Mouse (Mus musculus): Measurements from ENCODE around the gene Nav3. TPM values are rescaled to one million over a fixed set of nuclear protein-coding genes. Genes with fewer than 3 reads are reported as not detected.

The Nav3 gene
- polyA plus RNA-seq, 1 experiment from 2014 or later, result 1.9 TPM

DNA sequence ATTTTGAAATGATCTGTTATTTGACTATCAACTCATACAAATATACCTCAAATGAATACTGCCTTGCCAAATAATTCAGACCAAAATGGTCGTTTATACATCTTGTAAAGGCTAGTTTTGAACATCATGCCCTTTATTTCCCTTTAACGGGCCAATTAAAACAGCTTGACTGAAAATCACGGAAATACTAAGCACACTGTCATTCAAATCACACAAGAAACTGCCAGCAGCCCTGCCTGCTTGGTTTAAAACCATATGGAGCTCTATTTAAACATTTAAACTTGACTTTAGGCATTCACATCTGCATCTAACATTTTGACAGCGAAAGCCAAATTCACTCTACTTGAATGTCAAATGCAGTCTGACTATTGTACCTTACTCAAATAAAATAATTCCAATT is 481.8 kb downstream of the Nav3 start:
- Histone ChIP-seq H3K9me3 (replicated peaks; ENCODE audit: control insufficient read depth, low read length) (no peaks in the 10 kb centered on the region), H3K4me1 (ENCODE audit: control insufficient read depth, insufficient read depth, low read length) (0 out of 2 replicates have a peak, but pooled peaks cover 2% of the 10 kb centered on the region), H3K9ac (ENCODE audit: low read length) (no peak overlapping the region), H3K4me2 (ENCODE audit: low read depth, low read length) (no peak overlapping the region), H3K36me3 (ENCODE audit: control insufficient read depth, insufficient read depth) (no peaks in the 10 kb centered on the region), H3K27ac (ENCODE audit: low read length) (no peak overlapping the region), H3K27me3 (ENCODE audit: control insufficient read depth, insufficient read depth, low read length) (no peaks in the 10 kb centered on the region), H3K4me3 (ENCODE audit: low read length) (no peak overlapping the region)
- no peak for ATAC-seq (replicated peaks; ENCODE audit: extremely low read depth, insufficient read depth, low FRiP score)
- WGBS, result 72% methylated on average over 4 of the region's 4 CpGs

DNA sequence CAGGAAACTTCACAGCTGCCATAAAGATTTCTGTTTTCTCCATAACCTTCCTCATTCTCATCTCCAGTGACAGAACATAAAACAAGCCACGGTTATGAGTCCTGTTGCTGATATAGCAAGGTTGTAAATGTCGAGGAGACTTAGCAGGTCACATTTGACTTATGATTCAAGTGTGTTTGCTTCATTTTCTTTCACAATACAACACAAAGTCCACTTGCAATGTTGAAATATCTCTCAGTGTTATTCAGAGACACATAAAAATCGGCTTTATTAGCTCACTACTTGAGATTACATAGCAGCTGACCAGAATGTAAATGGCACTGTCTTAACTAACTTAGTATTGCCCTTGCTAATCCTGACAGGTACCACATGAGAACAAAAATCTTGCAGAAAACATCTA is 482.5 kb downstream of the Nav3 start:
- Histone ChIP-seq H3K9ac (ENCODE audit: low read length) (no peak overlapping the region), H3K4me3 (ENCODE audit: low read length) (no peak overlapping the region), H3K4me1 (ENCODE audit: control insufficient read depth, insufficient read depth, low read length) (0 out of 2 replicates have a peak, but pooled peaks cover 2% of the 10 kb centered on the region)

GRCm38 (mm10) chr10:109950296-109950695 is 505.7 kb downstream of the Nav3 start:
- Histone ChIP-seq H3K9me3 (replicated peaks; ENCODE audit: control insufficient read depth, low read length) (no peaks in the 10 kb centered on the region), H3K9ac (ENCODE audit: low read length) (no peak overlapping the region), H3K27me3 (ENCODE audit: control insufficient read depth, insufficient read depth, low read length) (no peaks in the 10 kb centered on the region), H3K4me3 (ENCODE audit: low read length) (no peak overlapping the region), H3K4me2 (ENCODE audit: low read depth, low read length) (no peak overlapping the region), H3K27ac (ENCODE audit: low read length) (no peak overlapping the region), H3K36me3 (ENCODE audit: control insufficient read depth, insufficient read depth) (no peaks in the 10 kb centered on the region), H3K4me1 (ENCODE audit: control insufficient read depth, insufficient read depth, low read length) (no peaks in the 10 kb centered on the region)
- ATAC-seq (replicated peaks; ENCODE audit: extremely low read depth, insufficient read depth, low FRiP score), result no peak
- 55% methylated on average over 3 of the region's 3 CpGs for WGBS

More for the DNA sequence above, 482.5 kb downstream of the Nav3 start:
- Histone ChIP-seq H3K36me3 (ENCODE audit: control insufficient read depth, insufficient read depth) (no peaks in the 10 kb centered on the region), H3K27me3 (ENCODE audit: control insufficient read depth, insufficient read depth, low read length) (no peaks in the 10 kb centered on the region), H3K9me3 (replicated peaks; ENCODE audit: control insufficient read depth, low read length) (no peaks in the 10 kb centered on the region), H3K4me2 (ENCODE audit: low read depth, low read length) (no peak overlapping the region), H3K27ac (ENCODE audit: low read length) (no peak overlapping the region)
- WGBS, result 52% methylated on average over 3 of the region's 3 CpGs
- ATAC-seq (replicated peaks; ENCODE audit: extremely low read depth, insufficient read depth, low FRiP score), result no peak

DNA sequence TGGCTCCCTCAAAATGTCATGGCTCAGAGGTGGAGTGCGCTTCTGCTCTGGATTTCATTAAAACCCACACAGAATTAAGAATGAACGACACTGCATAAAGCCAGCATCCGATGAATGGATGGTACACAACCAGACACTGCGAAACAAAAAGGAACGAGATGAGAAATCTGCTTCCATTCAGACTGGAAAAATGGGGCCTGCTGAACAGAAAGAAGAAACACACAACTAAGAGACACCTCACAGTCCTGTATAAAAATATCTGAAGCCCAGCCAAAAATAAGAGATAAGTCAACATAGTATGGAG is 526.7 kb downstream of the Nav3 start:
- Histone ChIP-seq H3K9ac (ENCODE audit: low read length) (no peak overlapping the region), H3K4me2 (ENCODE audit: low read depth, low read length) (no peak overlapping the region), H3K4me1 (ENCODE audit: control insufficient read depth, insufficient read depth, low read length) (peaks cover 2% of the 10 kb centered on the region; the same call in 1 of the 2 replicates), H3K27me3 (ENCODE audit: control insufficient read depth, insufficient read depth, low read length) (no peaks in the 10 kb centered on the region), H3K9me3 (replicated peaks; ENCODE audit: control insufficient read depth, low read length) (no peaks in the 10 kb centered on the region), H3K27ac (ENCODE audit: low read length) (no peak overlapping the region), H3K36me3 (ENCODE audit: control insufficient read depth, insufficient read depth) (no peaks in the 10 kb centered on the region), H3K4me3 (ENCODE audit: low read length) (no peak overlapping the region)
- WGBS, result 83% methylated on average over 5 of the region's 5 CpGs
- no peak for ATAC-seq (replicated peaks; ENCODE audit: extremely low read depth, insufficient read depth, low FRiP score)

DNA sequence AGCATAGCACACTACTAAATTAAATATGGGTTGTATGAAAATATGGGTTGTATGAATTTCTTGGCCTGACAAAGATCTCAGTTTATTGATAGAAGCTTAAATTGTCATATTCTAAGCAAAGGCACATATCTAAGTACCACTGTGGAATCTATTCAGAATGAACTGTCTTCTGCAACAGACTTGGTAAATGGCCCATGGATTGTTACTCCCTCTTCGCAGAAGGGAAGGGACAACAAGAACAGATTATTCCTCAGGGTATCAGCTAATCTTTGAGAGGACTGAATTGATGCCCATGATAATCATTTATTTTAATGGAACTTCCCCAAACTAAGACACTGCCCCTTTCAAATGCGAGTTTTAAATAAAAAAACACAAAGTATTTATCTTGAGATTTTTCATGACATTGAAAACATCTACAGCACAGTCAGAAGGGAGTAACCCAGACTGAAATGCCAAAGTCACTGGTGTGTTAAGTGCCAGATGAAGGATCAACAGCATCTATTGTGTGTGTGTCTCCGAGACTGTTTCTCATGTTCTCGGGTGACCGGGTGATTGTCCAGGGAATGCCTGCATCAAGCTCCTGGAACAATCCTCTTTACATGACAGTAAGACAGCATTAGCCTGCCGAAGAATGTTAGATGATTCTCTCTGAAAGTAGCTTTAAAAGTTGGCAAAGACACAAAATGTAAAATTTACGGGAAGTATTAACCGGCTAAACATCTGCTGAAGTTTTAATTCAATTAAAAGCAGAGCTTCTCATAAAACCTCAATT is 527.3 kb downstream of the Nav3 start:
- 74% methylated on average over 8 of the region's 8 CpGs for WGBS
- no peaks in the 10 kb centered on the region for H3K36me3 ChIP-seq (ENCODE audit: control insufficient read depth, insufficient read depth)
- H3K9me3 ChIP-seq (replicated peaks; ENCODE audit: control insufficient read depth, low read length), result no peaks in the 10 kb centered on the region
- H3K4me3 ChIP-seq (ENCODE audit: low read length), result no peak overlapping the region
- H3K4me1 ChIP-seq (ENCODE audit: control insufficient read depth, insufficient read depth, low read length), result peaks cover 2% of the 10 kb centered on the region; the same call in 1 of the 2 replicates
- no peak overlapping the region for H3K27ac ChIP-seq (ENCODE audit: low read length)
- no peak overlapping the region for H3K4me2 ChIP-seq (ENCODE audit: low read depth, low read length)
- H3K9ac ChIP-seq (ENCODE audit: low read length), result no peak overlapping the region
- H3K27me3 ChIP-seq (ENCODE audit: control insufficient read depth, insufficient read depth, low read length), result no peaks in the 10 kb centered on the region
- ATAC-seq (replicated peaks; ENCODE audit: extremely low read depth, insufficient read depth, low FRiP score), result no peak

DNA sequence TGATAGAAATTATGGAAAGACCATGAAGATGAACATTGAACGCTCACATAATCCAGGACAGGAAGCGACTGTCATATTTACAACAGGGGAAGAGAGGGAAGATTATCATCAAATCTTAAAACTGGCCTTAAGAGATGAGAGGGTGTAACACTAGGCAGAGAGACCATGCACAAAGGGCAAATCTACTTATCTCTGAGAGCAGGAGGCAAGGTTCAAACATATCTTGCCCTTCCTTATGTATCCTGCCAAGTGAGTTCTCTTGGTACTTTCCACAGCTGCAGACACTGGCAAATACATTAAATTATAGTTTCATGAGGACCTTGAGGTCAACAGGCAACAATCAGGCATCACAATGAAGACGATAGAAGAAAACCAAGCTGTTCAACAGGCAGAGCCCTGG is 529.9 kb downstream of the Nav3 start:
- Histone ChIP-seq H3K27ac (ENCODE audit: low read length) (no peak overlapping the region), H3K36me3 (ENCODE audit: control insufficient read depth, insufficient read depth) (no peaks in the 10 kb centered on the region)
- no peak for ATAC-seq (replicated peaks; ENCODE audit: extremely low read depth, insufficient read depth, low FRiP score)

GRCm38 (mm10) chr10:109924136-109924535 is 531.9 kb downstream of the Nav3 start:
- WGBS, result 76% methylated on average over 2 of the region's 2 CpGs
- ATAC-seq (replicated peaks; ENCODE audit: extremely low read depth, insufficient read depth, low FRiP score), result no peak
- H3K4me1 ChIP-seq (ENCODE audit: control insufficient read depth, insufficient read depth, low read length), result no peaks in the 10 kb centered on the region

More for the DNA sequence above, 529.9 kb downstream of the Nav3 start:
- Histone ChIP-seq H3K9me3 (replicated peaks; ENCODE audit: control insufficient read depth, low read length) (no peaks in the 10 kb centered on the region), H3K4me2 (ENCODE audit: low read depth, low read length) (no peak overlapping the region), H3K9ac (ENCODE audit: low read length) (no peak overlapping the region), H3K27me3 (ENCODE audit: control insufficient read depth, insufficient read depth, low read length) (no peaks in the 10 kb centered on the region), H3K4me3 (ENCODE audit: low read length) (no peak overlapping the region), H3K4me1 (ENCODE audit: control insufficient read depth, insufficient read depth, low read length) (peaks cover 2% of the 10 kb centered on the region; the same call in 1 of the 2 replicates)
- whole genome bisulfite sequencing, result 79% methylated on average over 3 of the region's 3 CpGs

GRCm38 (mm10) chr10:109921368-109921767 is 534.6 kb downstream of the Nav3 start:
- peak overlapping the region; percentile 31 for H3K4me3 ChIP-seq (ENCODE audit: low read length)
- no peak overlapping the region for H3K27ac ChIP-seq (ENCODE audit: low read length)
- peak overlapping the region; percentile 48 for H3K4me2 ChIP-seq (ENCODE audit: low read depth, low read length)
- H3K27me3 ChIP-seq (ENCODE audit: control insufficient read depth, insufficient read depth, low read length), result no peaks in the 10 kb centered on the region
- 38% methylated on average over 11 of the region's 11 CpGs for WGBS
- ATAC-seq (replicated peaks; ENCODE audit: extremely low read depth, insufficient read depth, low FRiP score), result no peak
- no peaks in the 10 kb centered on the region for H3K36me3 ChIP-seq (ENCODE audit: control insufficient read depth, insufficient read depth)
- H3K9me3 ChIP-seq (replicated peaks; ENCODE audit: control insufficient read depth, low read length), result no peaks in the 10 kb centered on the region
- H3K9ac ChIP-seq (ENCODE audit: low read length), result 0 out of 2 replicates have a peak overlapping the region, but pooled peaks have one; percentile 26
- H3K4me1 ChIP-seq (ENCODE audit: control insufficient read depth, insufficient read depth, low read length), result no peaks in the 10 kb centered on the region

More at GRCm38 (mm10) chr10:109924136-109924535, 531.9 kb downstream of the Nav3 start:
- Histone ChIP-seq H3K4me2 (ENCODE audit: low read depth, low read length) (no peak overlapping the region), H3K9me3 (replicated peaks; ENCODE audit: control insufficient read depth, low read length) (no peaks in the 10 kb centered on the region), H3K27ac (ENCODE audit: low read length) (no peak overlapping the region), H3K4me3 (ENCODE audit: low read length) (no peak overlapping the region), H3K9ac (ENCODE audit: low read length) (no peak overlapping the region), H3K36me3 (ENCODE audit: control insufficient read depth, insufficient read depth) (no peaks in the 10 kb centered on the region), H3K27me3 (ENCODE audit: control insufficient read depth, insufficient read depth, low read length) (no peaks in the 10 kb centered on the region)

- no peaks in the 10 kb centered on the region for H3K36me3 ChIP-seq (ENCODE audit: control insufficient read depth, insufficient read depth)
- 0 out of 2 replicates have a peak overlapping the region, but pooled peaks have one; percentile 26 for H3K9ac ChIP-seq (ENCODE audit: low read length)
- WGBS, result 10% methylated on average over 6 of the region's 6 CpGs
- no peak overlapping the region for H3K27ac ChIP-seq (ENCODE audit: low read length)
- no peaks in the 10 kb centered on the region for H3K4me1 ChIP-seq (ENCODE audit: control insufficient read depth, insufficient read depth, low read length)
- no peaks in the 10 kb centered on the region for H3K27me3 ChIP-seq (ENCODE audit: control insufficient read depth, insufficient read depth, low read length)
- peak overlapping the region; percentile 48 for H3K4me2 ChIP-seq (ENCODE audit: low read depth, low read length)
- H3K9me3 ChIP-seq (replicated peaks; ENCODE audit: control insufficient read depth, low read length), result no peaks in the 10 kb centered on the region
- peak overlapping the region; percentile 31 for H3K4me3 ChIP-seq (ENCODE audit: low read length)
- ATAC-seq (replicated peaks; ENCODE audit: extremely low read depth, insufficient read depth, low FRiP score), result peak; percentile 55
These were observed 535.3 kb downstream of the Nav3 start for GRCm38 (mm10) chr10:109920607-109921187.
